Mouse (Mus musculus): ENCODE data around the gene Slco1a5. TPM values are rescaled to one million over a fixed set of nuclear protein-coding genes. Genes with fewer than 3 reads are reported as not detected.

Slco1a5 gene
- polyA plus RNA-seq, 1 experiment from 2014 or later = 0.46 TPM

Other genes starting within 250 kb of the Slco1a5 start
- gene Slco1a6, start 114.5 kb downstream of the Slco1a5 start, polyA plus RNA-seq (2016; fragmentation: Nextera tagmentation; extraction: Ambion mirVana) = not detected in 2 replicates
- gene Iapp, start 24.6 kb downstream of the Slco1a5 start, polyA plus RNA-seq (2016; fragmentation: Nextera tagmentation; extraction: Ambion mirVana) = not detected in 2 replicates
- gene Pyroxd1, start 22.7 kb upstream of the Slco1a5 start, polyA plus RNA-seq (2016; fragmentation: Nextera tagmentation; extraction: Ambion mirVana) = 19.7 and 20.8 TPM in 2 replicates
- 42.8 and 43.5 TPM in 2 replicates for gene Recql, start 64.1 kb upstream of the Slco1a5 start, polyA plus RNA-seq (2016; fragmentation: Nextera tagmentation; extraction: Ambion mirVana)
- gene Golt1b, start 64.2 kb upstream of the Slco1a5 start, polyA plus RNA-seq (2016; fragmentation: Nextera tagmentation; extraction: Ambion mirVana) = 112 and 119 TPM in 2 replicates
- gene Spx, start 90.5 kb upstream of the Slco1a5 start, polyA plus RNA-seq (2016; fragmentation: Nextera tagmentation; extraction: Ambion mirVana) = 0.33 and 0.53 TPM in 2 replicates
- gene Gys2, start 150.1 kb upstream of the Slco1a5 start, polyA plus RNA-seq (2016; fragmentation: Nextera tagmentation; extraction: Ambion mirVana) = not detected in 2 replicates
- gene Ldhb, start 185.0 kb upstream of the Slco1a5 start, polyA plus RNA-seq (2016; fragmentation: Nextera tagmentation; extraction: Ambion mirVana) = 512 and 551 TPM in 2 replicates
- 0.26 and 0.89 TPM in 2 replicates for gene Kcnj8, start 248.6 kb upstream of the Slco1a5 start, polyA plus RNA-seq (2016; fragmentation: Nextera tagmentation; extraction: Ambion mirVana)

All from forebrain, embryonic 10.5 days (tissue).